Mouse (Mus musculus): ENCODE measurements around the gene Timp3.

DNA sequence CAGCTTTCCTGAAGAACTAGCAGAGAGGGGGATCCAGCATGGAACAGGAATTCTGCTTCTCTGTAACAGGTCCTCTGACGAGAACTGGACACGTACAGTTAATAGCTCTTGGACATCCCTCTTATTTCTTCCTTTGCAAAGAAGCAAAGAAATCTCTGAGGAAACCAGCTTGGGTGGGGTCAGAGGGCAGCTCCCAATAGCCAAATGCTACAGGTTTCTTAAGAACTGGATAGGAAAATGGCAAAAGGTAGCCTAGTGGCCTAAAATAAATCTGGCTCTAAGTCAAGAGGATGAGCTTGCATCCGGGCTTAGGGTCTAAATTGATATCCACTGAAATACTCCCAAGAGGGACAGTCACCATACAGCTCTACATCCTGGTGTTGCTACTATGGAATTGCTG lies 27.3 kb upstream of the Timp3 start:
- TF ChIP-seq CTCF (IDR thresholded peaks at IDR 0.05; ENCODE audit: low read depth, low read length) (no peak), POLR2A (IDR thresholded peaks at IDR 0.05; ENCODE audit: insufficient read depth, low read length) (no peak), EP300 (IDR thresholded peaks at IDR 0.05; ENCODE audit: insufficient read depth, low read depth, low read length) (no peak)

Data from ES-Bruce4 (cell line).